Mouse (Mus musculus): ENCODE measurements around the gene Pdik1l.

DNA sequence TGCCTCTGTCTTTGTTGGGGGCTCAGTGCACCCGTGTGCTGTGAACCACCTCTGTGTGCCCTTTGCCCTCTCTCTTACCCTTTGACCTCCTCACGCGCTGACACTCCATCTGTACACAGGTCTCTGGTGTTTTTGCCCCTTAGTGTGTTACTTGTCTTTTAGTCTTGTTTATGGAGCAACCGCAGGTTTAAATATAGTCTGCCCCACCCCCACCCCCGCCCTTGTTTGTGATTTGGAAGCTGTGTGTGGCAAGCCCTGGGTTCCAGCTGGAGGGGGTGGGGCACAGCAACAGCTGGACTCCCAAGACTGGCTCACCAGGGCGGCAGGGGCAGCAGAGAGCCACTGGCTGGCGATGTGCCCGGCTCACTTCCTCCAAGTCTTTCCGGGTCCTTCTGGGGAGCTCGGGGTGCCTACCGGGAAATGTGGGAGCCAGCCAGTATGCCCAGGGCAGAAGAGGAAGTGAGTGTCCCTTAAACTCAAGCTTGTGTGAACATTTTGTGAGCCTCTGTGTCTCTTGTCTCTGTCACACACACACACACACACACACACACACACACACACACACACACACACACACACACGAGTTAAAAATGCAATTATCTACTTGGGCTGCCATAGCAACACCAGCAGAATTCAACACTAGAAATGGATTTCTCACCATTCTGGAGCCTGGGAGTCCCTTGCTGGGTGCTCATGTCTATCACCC is 19.8 kb upstream of the Pdik1l start:
- peak; percentile 77 for TF ChIP-seq CTCF (IDR thresholded peaks at IDR 0.05)
- TF ChIP-seq EP300 (IDR thresholded peaks at IDR 0.05): no peak; the same call in 1 of the 2 replicates
